Mouse (Mus musculus): Measurements from ENCODE around the gene Fut7. TPM values are rescaled to one million over a fixed set of nuclear protein-coding genes. Genes with fewer than 3 reads are reported as not detected.

Fut7 gene
- polyA plus RNA-seq, 1 experiment, result not detected

- TF ChIP-seq POLR2A (IDR thresholded peaks at IDR 0.05; ENCODE audit: insufficient read depth, low read length) (no peak), CTCF (IDR thresholded peaks at IDR 0.05; ENCODE audit: low read depth, low read length) (no peak), EP300 (IDR thresholded peaks at IDR 0.05; ENCODE audit: insufficient read depth, low read depth, low read length) (no peak)
- Histone ChIP-seq H3K9me3 (replicated peaks; ENCODE audit: control insufficient read depth, insufficient read depth, low read length, poor library complexity, severe bottlenecking) (no peaks in the 10 kb centered on the region), H3K4me1 (ENCODE audit: control insufficient read depth, insufficient read depth, low read length) (peaks cover 2% of the 10 kb centered on the region), H3K27me3 (ENCODE audit: control insufficient read depth, insufficient read depth, low read length, poor library complexity, severe bottlenecking) (no peaks in the 10 kb centered on the region), H3K27ac (ENCODE audit: insufficient read depth, low read length) (no peak overlapping the region), H3K9ac (ENCODE audit: low read depth, poor library complexity, severe bottlenecking) (no peak overlapping the region), H3K36me3 (ENCODE audit: control insufficient read depth, insufficient read depth, low read length, poor library complexity, severe bottlenecking) (no peaks in the 10 kb centered on the region), H3K4me3 (ENCODE audit: low read depth, low read length) (no peak overlapping the region)
Observed at GRCm38 (mm10) chr2:25465816-25466635, 43.0 kb downstream of the Fut7 start.

- Histone ChIP-seq H3K4me3 (ENCODE audit: low read depth, low read length) (no peak overlapping the region), H3K9me3 (replicated peaks; ENCODE audit: control insufficient read depth, insufficient read depth, low read length, poor library complexity, severe bottlenecking) (no peaks in the 10 kb centered on the region), H3K36me3 (ENCODE audit: control insufficient read depth, insufficient read depth, low read length, poor library complexity, severe bottlenecking) (no peaks in the 10 kb centered on the region), H3K4me1 (ENCODE audit: control insufficient read depth, insufficient read depth, low read length) (no peaks in the 10 kb centered on the region), H3K27ac (ENCODE audit: insufficient read depth, low read length) (no peak overlapping the region), H3K27me3 (ENCODE audit: control insufficient read depth, insufficient read depth, low read length, poor library complexity, severe bottlenecking) (no peaks in the 10 kb centered on the region), H3K9ac (ENCODE audit: low read depth, poor library complexity, severe bottlenecking) (no peak overlapping the region)
- TF ChIP-seq EP300 (IDR thresholded peaks at IDR 0.05; ENCODE audit: insufficient read depth, low read depth, low read length) (no peak), CTCF (IDR thresholded peaks at IDR 0.05; ENCODE audit: low read depth, low read length) (no peak), POLR2A (IDR thresholded peaks at IDR 0.05; ENCODE audit: insufficient read depth, low read length) (no peak)
Observed at GRCm38 (mm10) chr2:25467606-25468303, 44.7 kb downstream of the Fut7 start.

GRCm38 (mm10) chr2:25468962-25469915 lies 46.2 kb downstream of the Fut7 start:
- H3K9me3 ChIP-seq (replicated peaks; ENCODE audit: control insufficient read depth, insufficient read depth, low read length, poor library complexity, severe bottlenecking), result no peaks in the 10 kb centered on the region
- no peak for TF ChIP-seq EP300 (IDR thresholded peaks at IDR 0.05; ENCODE audit: insufficient read depth, low read depth, low read length)
- no peak for TF ChIP-seq CTCF (IDR thresholded peaks at IDR 0.05; ENCODE audit: low read depth, low read length)
- no peak for TF ChIP-seq POLR2A (IDR thresholded peaks at IDR 0.05; ENCODE audit: insufficient read depth, low read length)
- H3K36me3 ChIP-seq (ENCODE audit: control insufficient read depth, insufficient read depth, low read length, poor library complexity, severe bottlenecking), result no peaks in the 10 kb centered on the region
- H3K27ac ChIP-seq (ENCODE audit: insufficient read depth, low read length), result no peak overlapping the region
- no peaks in the 10 kb centered on the region for H3K4me1 ChIP-seq (ENCODE audit: control insufficient read depth, insufficient read depth, low read length)
- no peak overlapping the region for H3K4me3 ChIP-seq (ENCODE audit: low read depth, low read length)
- H3K9ac ChIP-seq (ENCODE audit: low read depth, poor library complexity, severe bottlenecking), result no peak overlapping the region
- H3K27me3 ChIP-seq (ENCODE audit: control insufficient read depth, insufficient read depth, low read length, poor library complexity, severe bottlenecking), result no peaks in the 10 kb centered on the region

- no peak within 1 kb of the TSS for H3K27ac ChIP-seq (ENCODE audit: insufficient read depth, low read length)
- no peaks in the 10 kb centered on the region for H3K9me3 ChIP-seq (replicated peaks; ENCODE audit: control insufficient read depth, insufficient read depth, low read length, poor library complexity, severe bottlenecking)
- no peak within 1 kb of the TSS for H3K4me3 ChIP-seq (ENCODE audit: low read depth, low read length)
- TF ChIP-seq CTCF (IDR thresholded peaks at IDR 0.05; ENCODE audit: low read depth, low read length), result no peak
- no peak for TF ChIP-seq EP300 (IDR thresholded peaks at IDR 0.05; ENCODE audit: insufficient read depth, low read depth, low read length)
- no peak for TF ChIP-seq POLR2A (IDR thresholded peaks at IDR 0.05; ENCODE audit: insufficient read depth, low read length)
- H3K27me3 ChIP-seq (ENCODE audit: control insufficient read depth, insufficient read depth, low read length, poor library complexity, severe bottlenecking), result no peaks in the 10 kb centered on the region
- H3K4me1 ChIP-seq (ENCODE audit: control insufficient read depth, insufficient read depth, low read length), result no peaks in the 10 kb centered on the region
- H3K9ac ChIP-seq (ENCODE audit: low read depth, poor library complexity, severe bottlenecking), result no peak within 1 kb of the TSS
- no peaks in the 10 kb centered on the region for H3K36me3 ChIP-seq (ENCODE audit: control insufficient read depth, insufficient read depth, low read length, poor library complexity, severe bottlenecking)
Observed at GRCm38 (mm10) chr2:25469969-25470368, 46.9 kb downstream of the Fut7 start, which contains the start of gene Ptgds. Gene Ptgds (minus strand): TSS chr2:25470046.

- TF ChIP-seq POLR2A (IDR thresholded peaks at IDR 0.05; ENCODE audit: insufficient read depth, low read length), result no peak
- no peak for TF ChIP-seq EP300 (IDR thresholded peaks at IDR 0.05; ENCODE audit: insufficient read depth, low read depth, low read length)
- TF ChIP-seq CTCF (IDR thresholded peaks at IDR 0.05; ENCODE audit: low read depth, low read length), result no peak
- H3K36me3 ChIP-seq (ENCODE audit: control insufficient read depth, insufficient read depth, low read length, poor library complexity, severe bottlenecking), result no peaks in the 10 kb centered on the region
- H3K4me1 ChIP-seq (ENCODE audit: control insufficient read depth, insufficient read depth, low read length), result no peaks in the 10 kb centered on the region
- no peaks in the 10 kb centered on the region for H3K27me3 ChIP-seq (ENCODE audit: control insufficient read depth, insufficient read depth, low read length, poor library complexity, severe bottlenecking)
- H3K27ac ChIP-seq (ENCODE audit: insufficient read depth, low read length), result no peak overlapping the region
- H3K4me3 ChIP-seq (ENCODE audit: low read depth, low read length), result no peak overlapping the region
- no peak overlapping the region for H3K9ac ChIP-seq (ENCODE audit: low read depth, poor library complexity, severe bottlenecking)
- no peaks in the 10 kb centered on the region for H3K9me3 ChIP-seq (replicated peaks; ENCODE audit: control insufficient read depth, insufficient read depth, low read length, poor library complexity, severe bottlenecking)
Observed at GRCm38 (mm10) chr2:25472550-25472949, 49.5 kb downstream of the Fut7 start.

Other genes starting within 250 kb of the Fut7 start
- 9.8 and 10.2 TPM in 2 replicates for gene Nrarp, start 242.5 kb upstream of the Fut7 start, polyA plus RNA-seq (2011; ENCODE audit: insufficient read depth, insufficient read length, low read depth, missing spikeins)
- 4.5 and 6.9 TPM in 2 replicates for gene Tor4a, start 226.4 kb upstream of the Fut7 start, polyA plus RNA-seq (2011; ENCODE audit: insufficient read depth, insufficient read length, low read depth, missing spikeins)
- 36.1 and 41.0 TPM in 2 replicates for gene Nelfb, start 211.8 kb upstream of the Fut7 start, polyA plus RNA-seq (2011; ENCODE audit: insufficient read depth, insufficient read length, low read depth, missing spikeins)
- gene Stpg3, start 208.6 kb upstream of the Fut7 start, polyA plus RNA-seq (2011; ENCODE audit: insufficient read depth, insufficient read length, low read depth, missing spikeins), result not detected in 2 replicates
- gene Fam166a, start 204.5 kb upstream of the Fut7 start, polyA plus RNA-seq (2011; ENCODE audit: insufficient read depth, insufficient read length, low read depth, missing spikeins), result 1.8 TPM in 1 of 2 replicates, not detected in the other
- gene Tubb4b, start 198.6 kb upstream of the Fut7 start, polyA plus RNA-seq (2011; ENCODE audit: insufficient read depth, insufficient read length, low read depth, missing spikeins), result 605 and 629 TPM in 2 replicates
- gene Slc34a3, start 188.9 kb upstream of the Fut7 start, polyA plus RNA-seq (2011; ENCODE audit: insufficient read depth, insufficient read length, low read depth, missing spikeins), result 1.0 and 1.1 TPM in 2 replicates
- 0.55 TPM in 1 of 2 replicates, not detected in the other for gene Rnf224, start 186.5 kb upstream of the Fut7 start, polyA plus RNA-seq (2011; ENCODE audit: insufficient read depth, insufficient read length, low read depth, missing spikeins)
- gene Rnf208, start 181.0 kb upstream of the Fut7 start, polyA plus RNA-seq (2011; ENCODE audit: insufficient read depth, insufficient read length, low read depth, missing spikeins), result 7.3 and 11.3 TPM in 2 replicates
- gene Cysrt1, start 180.8 kb upstream of the Fut7 start, polyA plus RNA-seq (2011; ENCODE audit: insufficient read depth, insufficient read length, low read depth, missing spikeins), result not detected in 2 replicates
- not detected in 2 replicates for gene AL732309.1, start 176.4 kb upstream of the Fut7 start, polyA plus RNA-seq (2011; ENCODE audit: insufficient read depth, insufficient read length, low read depth, missing spikeins)
- 7.6 and 7.7 TPM in 2 replicates for gene Tmem203, start 167.8 kb upstream of the Fut7 start, polyA plus RNA-seq (2011; ENCODE audit: insufficient read depth, insufficient read length, low read depth, missing spikeins)
- gene Tprn, start 160.6 kb upstream of the Fut7 start, polyA plus RNA-seq (2011; ENCODE audit: insufficient read depth, insufficient read length, low read depth, missing spikeins), result 12.3 and 16.9 TPM in 2 replicates
- gene Ssna1, start 150.8 kb upstream of the Fut7 start, polyA plus RNA-seq (2011; ENCODE audit: insufficient read depth, insufficient read length, low read depth, missing spikeins), result 47.4 and 49.1 TPM in 2 replicates
- gene Anapc2, start 150.8 kb upstream of the Fut7 start, polyA plus RNA-seq (2011; ENCODE audit: insufficient read depth, insufficient read length, low read depth, missing spikeins), result 72.4 and 76.0 TPM in 2 replicates
- gene Tmem210, start 135.1 kb upstream of the Fut7 start, polyA plus RNA-seq (2011; ENCODE audit: insufficient read depth, insufficient read length, low read depth, missing spikeins), result not detected in 2 replicates
- gene Lrrc26, start 133.4 kb upstream of the Fut7 start, polyA plus RNA-seq (2011; ENCODE audit: insufficient read depth, insufficient read length, low read depth, missing spikeins), result not detected in 2 replicates
- gene Grin1, start 104.1 kb upstream of the Fut7 start, polyA plus RNA-seq (2011; ENCODE audit: insufficient read depth, insufficient read length, low read depth, missing spikeins), result 2.7 and 4.2 TPM in 2 replicates
- gene Man1b1, start 90.9 kb upstream of the Fut7 start, polyA plus RNA-seq (2011; ENCODE audit: insufficient read depth, insufficient read length, low read depth, missing spikeins), result 45.6 and 57.3 TPM in 2 replicates
- 27.8 and 29.4 TPM in 2 replicates for gene Dpp7, start 66.9 kb upstream of the Fut7 start, polyA plus RNA-seq (2011; ENCODE audit: insufficient read depth, insufficient read length, low read depth, missing spikeins)
- gene Uap1l1, start 57.6 kb upstream of the Fut7 start, polyA plus RNA-seq (2011; ENCODE audit: insufficient read depth, insufficient read length, low read depth, missing spikeins), result 49.8 and 51.1 TPM in 2 replicates
- 19.2 and 22.4 TPM in 2 replicates for gene Sapcd2, start 50.9 kb upstream of the Fut7 start, polyA plus RNA-seq (2011; ENCODE audit: insufficient read depth, insufficient read length, low read depth, missing spikeins)
- 4.2 and 5.6 TPM in 2 replicates for gene Entpd2, start 27.4 kb upstream of the Fut7 start, polyA plus RNA-seq (2011; ENCODE audit: insufficient read depth, insufficient read length, low read depth, missing spikeins)
- 29.7 and 40.9 TPM in 2 replicates for gene Npdc1, start 23.9 kb upstream of the Fut7 start, polyA plus RNA-seq (2011; ENCODE audit: insufficient read depth, insufficient read length, low read depth, missing spikeins)
- gene Abca2, start 5.4 kb downstream of the Fut7 start, polyA plus RNA-seq (2011; ENCODE audit: insufficient read depth, insufficient read length, low read depth, missing spikeins), result 14.0 and 14.2 TPM in 2 replicates
- not detected in 2 replicates for gene Clic3, start 33.6 kb downstream of the Fut7 start, polyA plus RNA-seq (2011; ENCODE audit: insufficient read depth, insufficient read length, low read depth, missing spikeins)
- 3.7 and 5.7 TPM in 2 replicates for gene Paxx, start 37.8 kb downstream of the Fut7 start, polyA plus RNA-seq (2011; ENCODE audit: insufficient read depth, insufficient read length, low read depth, missing spikeins)
- 0.57 TPM in 1 of 2 replicates, not detected in the other for gene Ptgds, start 46.8 kb downstream of the Fut7 start, polyA plus RNA-seq (2011; ENCODE audit: insufficient read depth, insufficient read length, low read depth, missing spikeins)
- gene Lcn12, start 70.6 kb downstream of the Fut7 start, polyA plus RNA-seq (2011; ENCODE audit: insufficient read depth, insufficient read length, low read depth, missing spikeins), result not detected in 2 replicates
- 16.4 and 18.4 TPM in 2 replicates for gene Fbxw5, start 77.5 kb downstream of the Fut7 start, polyA plus RNA-seq (2011; ENCODE audit: insufficient read depth, insufficient read length, low read depth, missing spikeins)
- gene C8g, start 78.5 kb downstream of the Fut7 start, polyA plus RNA-seq (2011; ENCODE audit: insufficient read depth, insufficient read length, low read depth, missing spikeins), result 3.5 and 4.9 TPM in 2 replicates
- 9.4 and 9.8 TPM in 2 replicates for gene Traf2, start 123.7 kb downstream of the Fut7 start, polyA plus RNA-seq (2011; ENCODE audit: insufficient read depth, insufficient read length, low read depth, missing spikeins)
- 107 and 122 TPM in 2 replicates for gene Edf1, start 134.6 kb downstream of the Fut7 start, polyA plus RNA-seq (2011; ENCODE audit: insufficient read depth, insufficient read length, low read depth, missing spikeins)
- gene Mamdc4, start 151.6 kb downstream of the Fut7 start, polyA plus RNA-seq (2011; ENCODE audit: insufficient read depth, insufficient read length, low read depth, missing spikeins), result 0.65 and 3.7 TPM in 2 replicates
- 37.0 and 47.9 TPM in 2 replicates for gene Phpt1, start 152.0 kb downstream of the Fut7 start, polyA plus RNA-seq (2011; ENCODE audit: insufficient read depth, insufficient read length, low read depth, missing spikeins)
- 0.55 and 0.70 TPM in 2 replicates for gene Ajm1, start 158.5 kb downstream of the Fut7 start, polyA plus RNA-seq (2011; ENCODE audit: insufficient read depth, insufficient read length, low read depth, missing spikeins)
- gene Rabl6, start 185.3 kb downstream of the Fut7 start, polyA plus RNA-seq (2011; ENCODE audit: insufficient read depth, insufficient read length, low read depth, missing spikeins), result 72.5 and 80.2 TPM in 2 replicates
- gene Ccdc183, start 194.4 kb downstream of the Fut7 start, polyA plus RNA-seq (2011; ENCODE audit: insufficient read depth, insufficient read length, low read depth, missing spikeins), result not detected in 2 replicates
- 12.3 and 13.4 TPM in 2 replicates for gene Tmem141, start 198.7 kb downstream of the Fut7 start, polyA plus RNA-seq (2011; ENCODE audit: insufficient read depth, insufficient read length, low read depth, missing spikeins)
- gene Fcna, start 204.8 kb downstream of the Fut7 start, polyA plus RNA-seq (2011; ENCODE audit: insufficient read depth, insufficient read length, low read depth, missing spikeins), result not detected in 2 replicates
- not detected in 2 replicates for gene Lcn8, start 229.9 kb downstream of the Fut7 start, polyA plus RNA-seq (2011; ENCODE audit: insufficient read depth, insufficient read length, low read depth, missing spikeins)
- not detected in 2 replicates for gene Lcn5, start 234.7 kb downstream of the Fut7 start, polyA plus RNA-seq (2011; ENCODE audit: insufficient read depth, insufficient read length, low read depth, missing spikeins)